Mouse (Mus musculus) liver, adult 2 months (tissue): ENCODE measurements around the gene Scd4. TPM values are rescaled to one million over a fixed set of nuclear protein-coding genes. Genes with fewer than 3 reads are reported as not detected.

Experiments used
- DNase-seq: peaks from one replicate; pipeline ENCODE4 v3.0.0-alpha.2; 2011; ENCODE audit warnings: low read depth, low spot score; ENCODE audit errors: extremely low read depth
- H3K27ac ChIP-seq: fragments of 200-500 bp; replicated peaks from 2 replicates; pipeline ENCODE4 v1.5.1; 2012; ENCODE audit warnings: low read depth, mild to moderate bottlenecking, control low read depth, inconsistent platforms, low read length; ENCODE audit not compliant: insufficient read depth
- H3K27me3 ChIP-seq: fragments of 200-500 bp; 2 replicates; pipeline ENCODE4 v1.6.1; 2012; ENCODE audit warnings: mild to moderate bottlenecking, moderate library complexity, low read length, inconsistent platforms; ENCODE audit not compliant: control insufficient read depth, insufficient read depth
- H3K36me3 ChIP-seq: fragments of 200-500 bp; 2 replicates; pipeline ENCODE4 v1.6.1; 2012; ENCODE audit warnings: low read length, inconsistent platforms; ENCODE audit not compliant: control insufficient read depth, insufficient read depth
- H3K4me1 ChIP-seq: fragments of 200-500 bp; 2 replicates; pipeline ENCODE4 v1.6.1; 2011; ENCODE audit warnings: low read length; ENCODE audit not compliant: control insufficient read depth, insufficient read depth
- H3K4me3 ChIP-seq: fragments of 200-500 bp; 2 replicates; pipeline ENCODE4 v1.5.1; 2011; ENCODE audit warnings: low read depth, mild to moderate bottlenecking, control low read depth, low read length, moderate library complexity; ENCODE audit not compliant: insufficient read depth
- H3K79me2 ChIP-seq: fragments of 200-500 bp; 2 replicates; pipeline ENCODE4 v1.6.1; 2012; ENCODE audit warnings: inconsistent platforms, mild to moderate bottlenecking, low read length, moderate library complexity; ENCODE audit not compliant: control insufficient read depth, insufficient read depth
- H3K9ac ChIP-seq: fragments of 200-500 bp; 2 replicates; pipeline ENCODE4 v1.6.1; 2012; ENCODE audit warnings: low read depth, mild to moderate bottlenecking, control low read depth, inconsistent platforms, low read length
- CTCF ChIP-seq: fragments of 200-500 bp; IDR thresholded peaks from 2 replicates; pipeline ENCODE4 v1.5.1; 2011; ENCODE audit warnings: low read depth, low read length, control low read depth
- POLR2A ChIP-seq: fragments of 200-500 bp; IDR thresholded peaks from 2 replicates; pipeline ENCODE4 v1.6.1; 2011; ENCODE audit warnings: low read length, control low read depth; ENCODE audit not compliant: insufficient read depth; ENCODE audit errors: extremely low read depth
- WGBS: fragments of 180-500 bp; shearing (Covaris S2); methylation state at CpG from one replicate; pipeline ENCODE4 v1.1.7; 2018; 5-methylcytosine and 5-hydroxymethylcytosine counted together
- polyA plus RNA-seq: library from polyadenylated mRNA; depleted of rRNA; stranded (reverse); fragments of >200 nt; gene quantifications from 2 replicates; pipeline ENCODE4 v1.2.3, GENCODE M21; 2012
- total RNA-seq: library from RNA; depleted of rRNA; stranded (reverse); fragments of >200 nt; gene quantifications from 2 replicates; pipeline ENCODE4 v1.2.3, GENCODE M21; 2014

Gene Scd4
- total and polyA plus RNA-seq, 2 experiments = 0.07 to 0.09 TPM

DNA sequence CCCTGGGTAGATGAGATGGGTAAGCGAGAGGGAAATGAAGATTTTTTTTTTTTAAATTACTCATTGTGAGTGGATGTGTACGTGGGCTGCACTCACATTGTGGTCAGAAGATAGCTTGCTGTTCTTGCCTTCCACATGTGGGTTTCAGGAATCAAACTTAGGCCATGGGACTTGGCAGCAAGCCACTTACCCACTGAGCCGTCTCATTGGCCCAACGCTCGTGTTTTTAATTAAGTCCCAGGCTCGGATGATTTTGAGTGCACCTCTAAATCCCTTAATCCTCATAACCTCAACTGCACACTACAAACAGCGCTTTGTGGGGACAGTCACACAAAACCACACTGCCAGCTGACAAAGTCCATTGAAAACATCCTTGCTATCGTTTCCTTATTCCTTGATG is 36.5 kb downstream of the Scd4 start:
- no peaks in the 10 kb centered on the region for H3K27me3 ChIP-seq
- H3K9ac ChIP-seq = no peak overlapping the region
- no peak for TF ChIP-seq POLR2A
- no peak for TF ChIP-seq CTCF
- H3K4me1 ChIP-seq = no peaks in the 10 kb centered on the region
- no peaks in the 10 kb centered on the region for H3K79me2 ChIP-seq
- no peak overlapping the region for H3K4me3 ChIP-seq
- no peak for DNase-seq
- no peaks in the 10 kb centered on the region for H3K36me3 ChIP-seq
- WGBS = 84% methylated on average over 8 of the region's 8 CpGs
- no peak overlapping the region for H3K27ac ChIP-seq

DNA sequence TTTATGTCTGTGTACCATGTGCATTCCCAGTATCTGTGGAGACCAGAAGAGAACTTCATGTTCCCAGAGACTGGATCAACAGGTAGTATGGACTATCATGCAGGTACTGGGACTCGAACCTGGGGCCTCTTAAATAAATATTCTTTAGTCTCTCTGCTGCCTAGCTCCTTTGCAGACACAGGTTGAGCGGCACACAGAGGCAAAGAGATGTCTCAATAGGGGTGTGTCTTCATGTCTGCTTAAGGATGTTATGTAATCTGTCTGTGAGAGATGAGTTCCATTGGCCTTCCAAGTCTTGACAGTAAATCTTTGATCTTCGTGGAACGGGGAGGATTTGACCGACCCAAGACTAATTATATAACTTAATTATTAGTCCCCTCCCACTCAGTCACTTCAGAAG is 37.3 kb downstream of the Scd4 start:
- H3K27ac ChIP-seq = no peak overlapping the region
- WGBS = 65% methylated on average over 5 of the region's 5 CpGs
- TF ChIP-seq CTCF = no peak
- TF ChIP-seq POLR2A = no peak
- no peaks in the 10 kb centered on the region for H3K4me1 ChIP-seq
- no peak overlapping the region for H3K4me3 ChIP-seq
- no peak overlapping the region for H3K9ac ChIP-seq
- no peaks in the 10 kb centered on the region for H3K27me3 ChIP-seq
- DNase-seq = no peak
- H3K36me3 ChIP-seq = no peaks in the 10 kb centered on the region
- no peaks in the 10 kb centered on the region for H3K79me2 ChIP-seq

DNA sequence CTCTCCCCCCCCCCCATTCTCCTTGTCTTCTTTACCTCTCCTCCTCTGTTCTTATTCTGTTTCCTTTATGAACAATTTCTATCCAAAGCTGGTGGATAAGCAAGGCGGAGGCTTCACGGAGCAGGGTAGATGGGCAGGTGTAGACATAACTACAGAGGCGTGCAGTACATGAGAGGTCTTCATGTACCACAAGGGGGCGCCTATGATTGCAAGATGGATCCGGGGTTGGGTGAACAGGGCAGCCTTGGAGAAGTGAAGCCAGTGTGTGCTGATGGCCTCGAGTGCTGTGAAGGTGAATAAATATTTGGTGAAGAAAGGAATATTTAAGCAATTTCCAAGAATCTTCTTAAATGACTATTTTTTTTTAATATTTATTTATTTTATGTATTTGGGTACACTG is 40.1 kb downstream of the Scd4 start:
- 10% methylated on average over 6 of the region's 6 CpGs for WGBS
- no peaks in the 10 kb centered on the region for H3K27me3 ChIP-seq
- no peak for TF ChIP-seq POLR2A
- TF ChIP-seq CTCF = peak; percentile 84
- H3K79me2 ChIP-seq = no peaks in the 10 kb centered on the region
- DNase-seq = peak; percentile 71
- H3K27ac ChIP-seq = no peak overlapping the region
- no peak overlapping the region for H3K4me3 ChIP-seq
- H3K4me1 ChIP-seq = no peaks in the 10 kb centered on the region
- no peaks in the 10 kb centered on the region for H3K36me3 ChIP-seq
- H3K9ac ChIP-seq = no peak overlapping the region

DNA sequence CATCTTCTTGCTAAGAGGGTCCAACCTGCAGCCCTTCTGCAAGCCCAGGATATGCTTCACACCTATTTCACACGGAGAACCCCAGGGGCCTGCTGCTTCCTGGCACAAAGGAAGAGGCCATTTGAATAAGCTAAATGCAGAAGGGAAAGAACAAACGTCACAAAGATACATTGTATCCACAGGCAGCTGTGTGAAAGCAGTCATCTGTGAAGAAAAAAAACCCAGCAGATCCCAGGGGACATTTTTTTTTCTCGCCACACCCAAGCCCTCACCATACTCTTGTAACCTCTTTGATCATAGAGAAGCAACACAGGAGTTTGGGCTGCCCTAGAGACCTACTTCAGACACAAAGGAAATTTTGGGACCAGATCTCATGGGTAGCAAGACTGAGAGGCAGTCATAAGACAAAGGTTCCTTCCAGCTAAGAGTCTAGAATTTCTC is 43.6 kb downstream of the Scd4 start:
- no peak overlapping the region for H3K4me3 ChIP-seq
- H3K36me3 ChIP-seq = no peaks in the 10 kb centered on the region
- H3K79me2 ChIP-seq = no peaks in the 10 kb centered on the region
- no peaks in the 10 kb centered on the region for H3K27me3 ChIP-seq
- no peak overlapping the region for H3K9ac ChIP-seq
- DNase-seq = no peak
- H3K4me1 ChIP-seq = peaks cover 3% of the 10 kb centered on the region; the same call in 1 of the 2 replicates
- WGBS = 81% methylated on average over 3 of the region's 3 CpGs
- TF ChIP-seq POLR2A = no peak
- no peak for TF ChIP-seq CTCF
- H3K27ac ChIP-seq = no peak overlapping the region

DNA sequence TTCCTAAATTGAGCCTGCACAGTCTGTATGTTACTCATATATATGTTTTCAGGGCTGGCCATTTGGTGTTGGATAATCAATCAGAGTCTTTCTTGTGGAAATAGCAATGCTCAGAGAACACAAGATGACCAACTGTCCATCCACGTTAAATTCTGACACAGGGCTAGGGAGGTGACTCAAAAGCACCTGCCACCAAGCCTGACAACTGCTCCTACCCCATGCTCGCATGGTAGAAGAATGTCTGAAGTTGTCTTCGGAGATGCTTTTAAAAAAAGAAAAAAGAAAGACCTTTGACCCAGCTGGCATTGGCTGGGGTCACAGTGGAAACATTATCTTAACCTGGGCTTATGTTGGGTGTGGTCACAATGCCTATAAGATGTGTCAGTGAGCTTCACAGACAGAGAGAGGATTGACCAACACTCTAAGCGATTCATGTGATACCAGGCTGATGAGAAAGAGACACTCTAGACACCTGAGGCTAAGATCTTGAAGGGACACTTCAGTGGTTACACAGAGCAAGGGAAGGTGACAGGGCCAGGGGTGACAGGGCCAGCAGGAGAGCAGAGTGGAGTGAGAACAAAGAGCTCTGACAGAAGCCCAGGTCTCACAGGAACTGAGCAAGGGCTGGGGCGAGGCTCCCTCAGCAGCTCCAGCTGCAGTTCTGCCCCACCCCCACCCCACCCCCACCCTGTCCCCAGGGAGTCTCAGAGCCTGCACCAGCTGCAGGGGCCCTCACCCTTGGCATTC is 44.9 kb downstream of the Scd4 start:
- no peak overlapping the region for H3K4me3 ChIP-seq
- no peak overlapping the region for H3K27ac ChIP-seq
- no peaks in the 10 kb centered on the region for H3K36me3 ChIP-seq
- no peak overlapping the region for H3K9ac ChIP-seq
- H3K79me2 ChIP-seq = no peaks in the 10 kb centered on the region
- H3K4me1 ChIP-seq = peaks cover 3% of the 10 kb centered on the region; the same call in 1 of the 2 replicates
- TF ChIP-seq POLR2A = no peak
- no peak for TF ChIP-seq CTCF
- 74% methylated on average over 5 of the region's 5 CpGs for WGBS
- DNase-seq = no peak
- no peaks in the 10 kb centered on the region for H3K27me3 ChIP-seq

DNA sequence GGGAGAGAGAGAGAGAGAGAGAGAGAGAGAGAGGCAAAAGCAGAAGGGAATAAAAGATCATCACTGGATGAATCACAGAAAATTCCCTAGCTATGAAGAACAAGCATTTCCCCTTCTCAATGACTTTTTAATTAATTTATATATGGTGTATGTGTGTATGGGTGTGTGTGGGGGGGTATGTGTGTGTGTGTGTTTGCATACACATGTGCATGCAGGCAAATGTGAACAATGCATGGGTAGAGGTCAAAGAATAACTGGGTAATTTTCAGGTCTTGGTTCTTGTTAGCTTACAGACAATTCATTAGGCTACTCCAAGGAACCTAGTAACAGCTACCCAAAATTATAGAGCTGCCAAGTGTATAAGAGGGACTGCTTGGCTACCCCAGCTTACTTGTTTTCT is 46.2 kb downstream of the Scd4 start:
- Histone ChIP-seq H3K4me1 (peaks cover 3% of the 10 kb centered on the region; the same call in 1 of the 2 replicates), H3K9ac (no peak overlapping the region), H3K79me2 (no peaks in the 10 kb centered on the region), H3K36me3 (no peaks in the 10 kb centered on the region), H3K27ac (no peak overlapping the region), H3K27me3 (no peaks in the 10 kb centered on the region), H3K4me3 (no peak overlapping the region)
- DNase-seq = no peak
- TF ChIP-seq CTCF (no peak), POLR2A (no peak)
